Mouse (Mus musculus) liver, postnatal 0 days (tissue): ENCODE results near the gene Atp2b2.

Experiments used
- CTCF ChIP-seq: sonication (generic); IDR thresholded peaks from 2 replicates; pipeline ENCODE4 v1.5.1; 2016; ENCODE audit warnings: antibody characterized with exemption, low read depth
- EP300 ChIP-seq: IDR thresholded peaks from 2 replicates; pipeline ENCODE4 v1.6.1; 2016; ENCODE audit warnings: antibody characterized with exemption, low read depth, mild to moderate bottlenecking

- TF ChIP-seq CTCF (no peak), EP300 (no peak)
These were observed 36.1 kb upstream of the Atp2b2 start for GRCm38 (mm10) chr6:114078556-114078955.
